Mouse (Mus musculus) heart, embryonic 11.5 days (tissue): Measurements from ENCODE around the gene Frmd4b. TPM values are rescaled to one million over a fixed set of nuclear protein-coding genes. Genes with fewer than 3 reads are reported as not detected.

ENCODE experiments used
- ATAC-seq: fragments of 200-750 bp; cut with Nextera tagmentation; replicated peaks from 2 replicates; pipeline ENCODE4 v1.8.0; 2017; ENCODE audit warnings: moderate library complexity; ENCODE audit not compliant: insufficient number of reproducible peaks, low FRiP score, low TSS enrichment
- H3K27ac ChIP-seq: fragments of 300-500 bp; sonication (generic); 2 replicates; pipeline ENCODE4 v1.5.1; 2014; ENCODE audit warnings: mild to moderate bottlenecking, low read depth, low read length
- H3K27me3 ChIP-seq: fragments of 300-500 bp; sonication (generic); 2 replicates; pipeline ENCODE4 v1.6.1; 2014; ENCODE audit warnings: mild to moderate bottlenecking, low read length, mixed read lengths; ENCODE audit not compliant: control insufficient read depth, insufficient read depth
- H3K36me3 ChIP-seq: fragments of 300-500 bp; sonication (generic); 2 replicates; pipeline ENCODE4 v1.6.1; 2014; ENCODE audit warnings: mild to moderate bottlenecking, low read length, moderate library complexity, mixed read lengths; ENCODE audit not compliant: control insufficient read depth, insufficient read depth
- H3K4me1 ChIP-seq: fragments of 300-500 bp; sonication (generic); 2 replicates; pipeline ENCODE4 v1.6.1; 2014; ENCODE audit warnings: low read length; ENCODE audit not compliant: control insufficient read depth, insufficient read depth
- H3K4me2 ChIP-seq: fragments of 300-500 bp; sonication (generic); 2 replicates; pipeline ENCODE4 v1.6.1; 2014; ENCODE audit warnings: mild to moderate bottlenecking, moderate library complexity
- H3K4me3 ChIP-seq: fragments of 300-500 bp; sonication (generic); 2 replicates; pipeline ENCODE4 v1.5.1; 2014; ENCODE audit warnings: low read depth, low read length
- H3K9ac ChIP-seq: fragments of 300-500 bp; sonication (generic); 2 replicates; pipeline ENCODE4 v1.6.1; 2014; ENCODE audit warnings: mild to moderate bottlenecking, low read depth, low read length, moderate library complexity
- H3K9me3 ChIP-seq: fragments of 300-500 bp; sonication (generic); replicated peaks from 2 replicates; pipeline ENCODE4 v1.6.1; 2016; ENCODE audit warnings: low read length; ENCODE audit not compliant: control insufficient read depth
- WGBS: fragments of 180-500 bp; shearing (Covaris S2); extraction: QIAGEN DNeasy Blood & Tissue Kit; methylation state at CpG from one replicate; pipeline ENCODE4 v1.1.7; 2014; ENCODE audit not compliant: insufficient replicate concordance; 5-methylcytosine and 5-hydroxymethylcytosine counted together
- polyA plus RNA-seq: library from polyadenylated mRNA; unstranded; fragments of >200 nt; fragmentation: Nextera tagmentation; extraction: Ambion mirVana; gene quantifications from 2 replicates; pipeline ENCODE4 v1.2.1, GENCODE M21; 2014

The Frmd4b gene
- polyA plus RNA-seq, 1 experiment from 2014 or later = 29.3 TPM

- Histone ChIP-seq H3K9ac (no peak overlapping the region), H3K4me1 (peaks cover 12% of the 10 kb centered on the region; the same call in 1 of the 2 replicates), H3K4me2 (no peak overlapping the region), H3K27ac (no peak overlapping the region), H3K9me3 (no peaks in the 10 kb centered on the region), H3K27me3 (no peaks in the 10 kb centered on the region), H3K36me3 (peaks cover 25% of the 10 kb centered on the region), H3K4me3 (no peak overlapping the region)
- ATAC-seq = no peak
- 86% methylated on average over 9 of the region's 9 CpGs for WGBS
These were observed 321.9 kb downstream of the Frmd4b start for GRCm38 (mm10) chr6:97295416-97295815.

GRCm38 (mm10) chr6:97293667-97294569, 323.4 kb downstream of the Frmd4b start:
- Histone ChIP-seq H3K9me3 (no peaks in the 10 kb centered on the region), H3K27me3 (no peaks in the 10 kb centered on the region), H3K36me3 (peaks cover 20% of the 10 kb centered on the region), H3K4me3 (no peak overlapping the region), H3K4me2 (no peak overlapping the region), H3K27ac (no peak overlapping the region), H3K4me1 (peaks cover 12% of the 10 kb centered on the region; the same call in 1 of the 2 replicates), H3K9ac (no peak overlapping the region)
- WGBS = 75% methylated on average over 12 of the region's 12 CpGs
- ATAC-seq = no peak

GRCm38 (mm10) chr6:97292894-97293293, 324.4 kb downstream of the Frmd4b start:
- Histone ChIP-seq H3K27me3 (no peaks in the 10 kb centered on the region), H3K9ac (no peak overlapping the region), H3K36me3 (peaks cover 20% of the 10 kb centered on the region), H3K4me3 (no peak overlapping the region), H3K4me1 (peaks cover 12% of the 10 kb centered on the region; the same call in 1 of the 2 replicates), H3K27ac (no peak overlapping the region), H3K4me2 (no peak overlapping the region), H3K9me3 (no peaks in the 10 kb centered on the region)
- no peak for ATAC-seq
- 67% methylated on average over 5 of the region's 5 CpGs for WGBS

- H3K4me2 ChIP-seq = no peak overlapping the region
- peaks cover 18% of the 10 kb centered on the region for H3K36me3 ChIP-seq
- WGBS = 79% methylated on average over 3 of the region's 3 CpGs
- H3K4me3 ChIP-seq = no peak overlapping the region
- peaks cover 12% of the 10 kb centered on the region; the same call in 1 of the 2 replicates for H3K4me1 ChIP-seq
- H3K27me3 ChIP-seq = no peaks in the 10 kb centered on the region
- no peaks in the 10 kb centered on the region for H3K9me3 ChIP-seq
- H3K27ac ChIP-seq = no peak overlapping the region
- no peak overlapping the region for H3K9ac ChIP-seq
- ATAC-seq = no peak
These were observed 325.2 kb downstream of the Frmd4b start for GRCm38 (mm10) chr6:97292096-97292495.

GRCm38 (mm10) chr6:97291159-97291908, 326.0 kb downstream of the Frmd4b start:
- H3K27me3 ChIP-seq = no peaks in the 10 kb centered on the region
- peaks cover 12% of the 10 kb centered on the region; the same call in 1 of the 2 replicates for H3K4me1 ChIP-seq
- WGBS = 65% methylated on average over 21 of the region's 21 CpGs
- H3K36me3 ChIP-seq = peaks cover 18% of the 10 kb centered on the region
- no peak for ATAC-seq
- H3K9me3 ChIP-seq = no peaks in the 10 kb centered on the region
- H3K4me2 ChIP-seq = no peak overlapping the region
- H3K4me3 ChIP-seq = no peak overlapping the region
- no peak overlapping the region for H3K27ac ChIP-seq
- no peak overlapping the region for H3K9ac ChIP-seq

- WGBS = 69% methylated on average over 3 of the region's 3 CpGs
These were observed 326.7 kb downstream of the Frmd4b start for GRCm38 (mm10) chr6:97290687-97291086.

GRCm38 (mm10) chr6:97289838-97290237, 327.5 kb downstream of the Frmd4b start:
- Histone ChIP-seq H3K4me1 (peaks cover 12% of the 10 kb centered on the region; the same call in 1 of the 2 replicates), H3K36me3 (peaks cover 6% of the 10 kb centered on the region; the same call in 1 of the 2 replicates), H3K4me2 (no peak overlapping the region), H3K9ac (no peak overlapping the region), H3K27ac (no peak overlapping the region), H3K9me3 (no peaks in the 10 kb centered on the region), H3K27me3 (no peaks in the 10 kb centered on the region), H3K4me3 (no peak overlapping the region)
- WGBS = 80% methylated on average over 4 of the region's 4 CpGs
- no peak for ATAC-seq

More at GRCm38 (mm10) chr6:97290687-97291086, 326.7 kb downstream of the Frmd4b start:
- Histone ChIP-seq H3K9me3 (no peaks in the 10 kb centered on the region), H3K36me3 (peaks cover 14% of the 10 kb centered on the region), H3K4me2 (no peak overlapping the region), H3K27ac (no peak overlapping the region), H3K27me3 (no peaks in the 10 kb centered on the region), H3K4me3 (no peak overlapping the region), H3K9ac (no peak overlapping the region), H3K4me1 (peaks cover 12% of the 10 kb centered on the region; the same call in 1 of the 2 replicates)
- ATAC-seq = no peak

GRCm38 (mm10) chr6:97289316-97289820, 328.0 kb downstream of the Frmd4b start:
- Histone ChIP-seq H3K36me3 (peaks cover 6% of the 10 kb centered on the region; the same call in 1 of the 2 replicates), H3K27ac (no peak overlapping the region), H3K4me2 (no peak overlapping the region), H3K9me3 (no peaks in the 10 kb centered on the region), H3K4me3 (no peak overlapping the region), H3K9ac (no peak overlapping the region), H3K27me3 (no peaks in the 10 kb centered on the region), H3K4me1 (peaks cover 11% of the 10 kb centered on the region; the same call in 1 of the 2 replicates)
- WGBS = 67% methylated on average over 10 of the region's 10 CpGs
- no peak for ATAC-seq
